Mouse (Mus musculus) forelimb bud, embryonic 11.5 days (tissue): ENCODE results near the gene Tomm5.
"Not testable (repeated sequence)": the region's sequence is repeated elsewhere in the genome, so short reads cannot be mapped to it uniquely, and the experiment has no call there.

Source experiments
- DNase-seq: peaks from one replicate; pipeline ENCODE4 v3.0.0-alpha.2; 2012; ENCODE audit warnings: low read depth, low spot score

Tomm5 gene

DNA sequence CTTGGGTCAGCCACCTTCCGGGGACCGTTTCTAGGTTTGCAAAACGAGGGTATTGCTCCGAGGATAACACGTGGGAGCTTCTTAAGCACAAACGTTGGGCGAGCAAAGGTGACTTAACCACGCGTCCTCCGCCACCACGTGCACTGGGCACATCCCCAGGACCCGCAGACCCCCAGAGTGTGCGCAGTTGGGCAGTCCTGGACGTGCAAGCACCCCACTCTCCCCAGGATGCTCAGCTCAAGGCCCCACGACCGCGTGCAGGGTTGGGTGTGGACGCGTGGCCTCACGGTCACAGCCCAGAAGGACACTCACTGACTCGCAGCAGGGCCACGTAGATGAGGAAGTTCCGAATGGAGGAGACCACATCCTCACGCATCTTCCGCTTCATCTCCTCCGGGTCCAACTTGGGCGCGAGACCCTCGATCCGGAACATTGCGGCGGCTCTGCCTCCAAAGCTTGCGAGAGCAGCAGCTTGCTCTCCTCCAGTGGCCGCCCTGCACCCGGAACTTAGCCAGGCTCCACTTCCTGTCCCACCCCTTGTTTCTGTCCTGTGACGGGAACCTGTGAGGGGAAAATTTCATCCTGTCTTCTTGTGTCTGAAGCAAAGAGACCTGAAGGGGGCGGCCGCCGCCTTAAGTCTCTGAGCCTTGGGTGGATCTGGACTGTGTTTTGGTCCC is at the start of gene Tomm5:
Gene Tomm5, minus strand, starts transcription at position 514 of the 677 bp plus-strand sequence.
- peak; percentile 89 for DNase-seq

DNA sequence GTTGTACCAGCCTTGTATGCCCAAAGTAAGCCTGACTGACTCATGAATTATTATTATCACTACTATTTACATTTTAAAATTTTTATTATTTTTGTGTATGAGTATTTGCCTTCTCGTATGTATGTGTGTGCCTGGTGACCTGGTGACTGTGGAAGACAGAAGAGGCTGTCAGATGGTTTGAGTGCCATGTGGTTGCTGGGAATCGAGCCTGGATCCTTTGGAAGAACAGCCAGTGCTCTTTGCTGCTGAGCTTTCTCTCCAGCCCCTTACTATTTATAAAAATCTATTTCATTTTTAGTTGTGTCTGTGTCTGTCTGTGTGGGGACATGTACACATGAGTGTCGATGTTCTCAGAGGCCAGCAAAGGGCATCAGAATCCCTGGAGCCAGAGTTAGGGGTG is 48.5 kb upstream of the Tomm5 start:
- DNase-seq, result no peak

GRCm38 (mm10) chr4:45143005-45143404 is 35.1 kb upstream of the Tomm5 start:
- no peak for DNase-seq

DNA sequence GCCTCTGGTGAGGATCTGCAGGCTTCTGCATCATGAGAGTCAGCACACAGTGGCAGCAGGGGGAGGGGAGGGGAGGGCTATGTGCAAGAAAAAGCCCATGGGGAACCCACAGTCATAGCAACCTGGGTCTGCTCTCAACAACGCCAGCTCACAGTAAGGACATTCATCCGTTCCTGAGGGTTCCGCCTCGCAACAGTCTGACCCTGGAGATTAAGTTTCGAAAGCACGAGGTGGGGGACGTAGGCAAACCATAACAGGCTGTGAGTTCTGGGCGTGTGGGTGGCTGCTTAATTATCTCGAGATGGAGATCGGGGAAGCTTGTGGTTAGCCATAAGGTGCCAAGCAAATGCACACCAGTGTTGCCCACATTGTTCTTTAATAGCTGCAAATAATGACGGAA is 34.5 kb upstream of the Tomm5 start:
- peak; percentile 14 for DNase-seq

DNA sequence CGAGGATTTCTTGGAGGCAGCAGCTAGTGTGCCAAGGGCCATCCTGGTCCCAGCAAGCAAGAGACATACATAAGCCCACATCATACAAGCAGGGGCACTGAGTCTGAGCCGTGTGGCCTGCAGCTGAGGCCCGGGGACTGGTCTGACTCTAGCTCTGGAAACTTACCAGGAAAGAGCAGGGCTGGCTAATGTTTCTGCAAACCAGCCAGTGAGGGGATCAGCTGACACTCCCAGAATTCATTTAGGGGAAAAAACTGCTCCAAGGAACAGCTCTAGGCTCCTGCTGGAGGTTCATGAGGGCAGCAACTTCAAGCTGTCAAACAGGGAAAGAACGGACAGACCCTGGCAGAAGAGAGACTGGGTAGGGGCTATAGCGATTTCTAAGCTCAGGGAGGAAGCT is 33.9 kb upstream of the Tomm5 start:
- no peak for DNase-seq

- no peak for DNase-seq
Measured at GRCm38 (mm10) chr4:45137636-45138035, 29.7 kb upstream of the Tomm5 start.

GRCm38 (mm10) chr4:45134471-45134870 is 26.6 kb upstream of the Tomm5 start:
- no peak for DNase-seq

GRCm38 (mm10) chr4:45131021-45131420 is 23.1 kb upstream of the Tomm5 start:
- no peak for DNase-seq

DNA sequence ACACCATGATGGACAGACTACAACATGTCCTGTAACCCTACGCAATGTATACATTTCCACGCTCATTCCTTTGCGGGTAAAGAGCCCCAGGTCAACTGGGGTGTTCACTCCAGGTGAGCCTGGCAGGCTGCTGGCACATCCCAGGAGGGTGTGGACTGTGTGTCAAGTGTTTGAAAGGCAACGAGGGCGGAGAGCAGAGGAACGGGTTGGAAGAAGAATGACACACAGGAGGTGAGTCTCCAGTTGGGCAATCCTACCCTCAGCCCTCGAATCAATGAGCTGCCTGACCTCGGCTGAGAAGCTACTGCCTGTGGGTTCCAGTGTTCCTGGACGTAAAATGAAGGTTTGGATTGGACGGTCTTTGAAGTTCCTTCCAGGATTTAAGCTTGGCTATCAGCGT is 13.4 kb upstream of the Tomm5 start:
- DNase-seq, result no peak

- no peak for DNase-seq
Measured at GRCm38 (mm10) chr4:45108456-45109110, 669 bp upstream of the Tomm5 start.

DNA sequence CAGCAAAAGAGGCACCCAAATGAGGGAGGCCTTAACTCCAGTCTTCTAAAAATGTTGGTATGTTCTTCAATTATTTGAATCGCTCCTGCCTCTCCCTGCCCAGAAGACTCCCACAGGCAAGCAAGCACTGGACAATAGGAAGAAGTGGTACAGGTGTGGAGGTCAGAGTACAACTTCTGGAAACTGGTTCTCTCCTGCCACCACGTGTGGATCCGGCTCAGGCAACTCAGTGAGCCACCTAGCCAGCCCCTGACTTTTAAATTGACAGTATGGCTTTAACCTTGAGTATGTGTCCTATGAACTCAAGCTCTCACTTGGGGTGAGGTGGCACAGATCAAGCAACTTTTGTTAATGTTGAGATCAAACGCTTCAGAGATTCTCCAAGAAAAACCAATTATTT is 848 bp downstream of the Tomm5 start:
- no peak for DNase-seq

DNA sequence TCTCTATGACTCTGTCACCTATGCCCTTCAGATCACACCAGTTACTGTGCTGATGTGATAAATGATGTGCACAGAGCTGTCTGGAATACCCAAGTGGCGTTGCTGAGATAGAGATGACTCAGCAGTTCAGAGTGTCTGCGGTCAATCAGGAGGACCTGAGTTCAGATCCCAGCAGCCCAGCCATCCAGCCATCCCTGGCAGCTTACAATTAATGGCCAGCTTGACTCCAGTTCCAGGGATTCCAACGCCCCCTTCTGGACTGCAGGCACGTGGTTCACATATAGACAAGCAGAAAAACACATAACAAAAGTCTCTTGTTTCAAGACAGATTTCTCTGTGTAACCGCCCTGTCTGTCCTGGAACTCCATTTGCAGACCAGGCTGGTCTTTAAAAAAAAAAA is 1.5 kb downstream of the Tomm5 start:
- DNase-seq, result no peak

- peak; percentile 81 for DNase-seq
Measured at GRCm38 (mm10) chr4:45097198-45097872, 10.6 kb downstream of the Tomm5 start.

DNA sequence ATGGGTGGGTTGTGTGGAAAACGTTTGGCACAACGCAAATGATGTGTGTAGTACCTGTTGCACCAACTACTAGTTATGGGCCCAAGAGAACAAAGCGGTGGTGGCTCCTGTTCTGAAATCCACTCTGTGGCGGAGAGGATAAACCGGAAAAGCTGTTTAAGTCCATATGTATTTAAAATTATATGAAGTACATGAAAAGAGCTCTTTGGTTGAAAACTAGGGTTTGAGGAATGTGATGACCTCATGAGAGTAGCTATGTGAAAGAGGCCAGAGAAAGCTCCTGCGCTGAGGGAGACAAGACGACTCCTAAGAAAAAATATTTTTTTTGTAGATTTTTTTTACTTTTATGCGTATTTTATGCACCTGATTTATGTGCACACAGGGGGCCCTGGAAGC is 23.0 kb downstream of the Tomm5 start:
- no peak for DNase-seq

DNA sequence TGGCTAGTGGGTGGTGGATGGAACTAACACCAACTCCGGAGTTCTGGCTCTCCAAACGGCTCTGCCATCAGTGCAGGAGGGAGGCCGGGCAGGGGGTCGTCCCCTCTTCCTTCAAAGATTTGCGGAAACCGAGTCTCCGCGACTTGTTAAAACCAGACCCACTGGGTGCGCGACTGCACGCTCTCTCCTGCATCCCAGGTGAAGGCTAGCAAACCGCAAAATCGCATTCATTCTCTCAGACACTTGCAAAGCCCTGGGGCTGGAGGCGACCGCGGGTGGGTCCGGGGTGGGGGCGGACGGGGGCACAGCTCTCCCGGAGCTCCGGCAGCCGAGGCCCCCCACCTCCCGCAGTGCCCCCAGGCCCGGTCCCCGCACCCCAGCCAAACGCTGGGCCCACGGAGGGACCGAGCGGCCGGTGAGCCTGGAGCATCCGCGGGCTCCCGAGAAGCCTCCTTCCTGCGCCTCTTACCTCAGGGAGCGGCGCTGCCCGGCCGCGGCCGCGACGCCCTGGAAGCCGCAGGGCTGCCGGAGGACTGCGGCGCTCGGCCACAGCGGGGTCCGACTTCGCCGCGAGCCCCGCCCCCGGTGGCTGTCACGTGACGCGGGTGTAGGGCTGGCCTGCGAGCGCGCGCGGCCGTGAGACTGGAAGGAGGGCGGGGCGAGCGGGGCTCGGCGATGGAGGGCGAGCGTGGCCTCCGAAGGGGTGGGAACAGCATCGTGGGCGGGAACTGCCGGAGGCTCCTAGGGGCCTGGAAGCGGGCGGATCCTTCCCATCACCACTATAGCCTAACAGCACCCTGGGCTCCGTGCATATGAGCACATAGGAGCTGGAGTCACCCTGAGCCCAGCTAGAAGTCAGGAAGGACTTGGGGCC is 23.7 kb downstream of the Tomm5 start, which contains the start of gene Fbxo10:
Gene Fbxo10, minus strand, starts transcription at position 584 of the 874 bp plus-strand sequence.
- peak; percentile 89 for DNase-seq

DNA sequence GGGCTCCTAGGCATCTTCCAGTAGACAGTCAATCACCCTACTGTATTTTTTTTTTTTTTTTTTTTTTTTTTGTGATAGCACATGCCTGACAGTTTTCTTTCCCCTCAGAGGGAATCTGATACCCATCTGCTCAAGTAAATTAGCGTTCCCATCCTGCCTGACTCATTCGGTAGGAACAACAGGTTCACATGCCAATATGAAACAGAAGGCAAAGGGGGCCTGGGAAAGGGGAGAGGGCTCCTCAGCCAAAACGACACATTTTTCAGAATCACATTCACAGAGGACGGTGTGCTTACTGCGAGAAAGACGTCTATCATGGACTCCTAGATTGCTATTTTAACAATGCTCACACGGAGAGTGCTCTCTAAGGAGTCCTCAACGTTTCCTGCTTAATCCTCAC is 24.4 kb downstream of the Tomm5 start:
- DNase-seq, result no peak

DNA sequence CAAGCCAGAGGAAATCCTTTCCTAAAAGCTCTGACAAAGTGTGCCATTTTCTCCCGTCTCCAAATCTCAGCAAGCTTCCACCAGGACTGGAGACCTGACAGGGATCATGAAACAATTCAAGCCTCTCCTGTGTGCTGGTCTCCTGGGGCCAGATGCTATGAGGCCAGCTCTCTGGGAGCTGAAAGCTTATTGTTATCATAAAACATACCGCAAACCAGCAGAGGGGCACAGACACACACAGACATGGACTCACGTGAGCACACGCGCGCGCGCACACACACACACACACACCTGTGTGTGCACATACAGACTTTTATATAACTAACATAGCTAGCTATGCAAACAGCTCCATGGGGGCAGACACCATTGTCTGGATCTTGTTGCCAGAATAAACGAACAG is 25.0 kb downstream of the Tomm5 start:
- no peak for DNase-seq

DNA sequence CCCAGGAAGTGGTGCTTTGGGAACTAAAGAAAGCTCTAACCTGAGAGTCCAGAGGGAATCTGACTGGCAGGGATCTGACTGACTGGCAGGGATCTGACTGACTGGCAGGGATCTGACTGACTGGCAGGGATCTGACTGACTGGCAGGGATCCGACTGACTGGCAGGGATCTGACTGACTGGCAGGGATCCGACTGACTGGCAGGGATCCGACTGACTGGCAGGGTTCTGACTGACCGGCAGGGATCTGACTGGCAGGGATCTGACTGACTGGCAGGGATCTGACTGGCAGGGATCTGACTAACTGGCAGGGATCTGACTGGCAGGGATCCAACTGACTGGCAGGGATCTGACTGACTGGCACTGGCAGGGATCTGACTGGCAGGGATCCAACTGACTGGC is 26.9 kb downstream of the Tomm5 start:
- not testable (repeated sequence) for DNase-seq

DNA sequence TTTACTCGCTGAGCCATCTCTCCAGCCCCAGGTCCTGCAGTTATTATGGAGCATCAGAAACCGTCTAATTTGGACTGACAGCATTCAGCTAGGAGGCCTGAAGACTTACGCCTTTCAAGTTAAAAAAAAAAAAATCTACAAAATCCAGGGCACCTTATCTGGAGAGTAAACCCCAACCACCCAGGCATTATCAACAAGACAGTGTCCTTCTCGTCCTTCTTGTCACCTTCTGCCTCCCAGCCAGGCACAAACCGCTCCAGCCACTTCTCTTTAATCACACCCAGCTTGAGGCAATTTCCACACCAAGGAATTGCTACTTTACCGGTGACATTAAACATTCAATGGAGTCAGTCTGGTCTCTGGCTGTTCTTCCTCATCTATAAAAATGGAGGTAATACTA is 34.4 kb downstream of the Tomm5 start:
- no peak for DNase-seq

GRCm38 (mm10) chr4:45072261-45072973 is 35.5 kb downstream of the Tomm5 start:
- no peak for DNase-seq

- DNase-seq, result no peak
Measured at GRCm38 (mm10) chr4:45067742-45068141, 40.2 kb downstream of the Tomm5 start.
